Mouse (Mus musculus) ovary, postnatal 14 days (tissue): Measurements from ENCODE around the gene Map3k4.

Source experiments
- DNase-seq: peaks from one replicate; pipeline ENCODE4 v3.0.0; 2022; ENCODE audit warnings: low spot score

Map3k4 gene

GRCm38 (mm10) chr17:12318663-12319201 is at the start of gene Map3k4:
Gene Map3k4, minus strand, starts transcription at chr17:12318796.
- peak; percentile 93 for DNase-seq

GRCm38 (mm10) chr17:12367373-12367930 is 48.9 kb upstream of the Map3k4 start:
- DNase-seq: peak; percentile 61

DNA sequence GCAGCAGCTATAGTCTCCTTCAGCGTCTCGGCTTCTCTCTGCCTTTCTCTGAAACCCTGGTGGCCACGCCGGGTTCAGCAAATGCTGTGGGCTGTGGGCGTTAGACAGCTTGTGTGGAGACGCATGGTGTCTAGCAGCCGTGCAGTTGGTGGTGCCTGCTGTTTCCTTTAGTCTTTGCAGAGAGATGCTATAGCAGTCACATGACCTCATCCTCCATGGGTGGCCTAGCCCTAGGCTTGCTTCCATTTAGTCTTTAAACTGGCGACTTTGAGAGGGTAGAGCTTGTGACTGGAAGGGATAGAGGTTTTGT is 45.8 kb upstream of the Map3k4 start:
- DNase-seq: no peak

- DNase-seq: no peak
These were observed 45.2 kb upstream of the Map3k4 start for GRCm38 (mm10) chr17:12363601-12364425.

DNA sequence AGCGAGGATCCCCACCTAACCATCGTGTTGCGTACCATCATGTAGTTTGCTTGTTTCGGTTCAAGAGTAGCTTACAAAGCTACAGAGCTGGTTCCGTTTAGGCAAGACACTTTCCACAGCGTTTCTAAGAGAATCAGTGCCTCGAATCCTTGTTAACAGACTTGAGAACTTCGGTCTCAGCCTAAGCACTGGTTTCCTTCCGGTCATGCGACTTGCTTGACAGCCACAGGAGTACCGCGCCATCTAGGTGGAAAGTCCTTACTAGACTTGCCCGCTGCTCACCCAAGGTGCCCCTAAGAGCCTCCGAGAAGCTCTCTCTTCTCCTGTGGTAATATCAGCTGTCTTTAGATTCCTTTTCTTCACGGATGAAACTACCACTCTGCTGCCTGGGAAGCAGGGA is 41.3 kb upstream of the Map3k4 start:
- DNase-seq: no peak

DNA sequence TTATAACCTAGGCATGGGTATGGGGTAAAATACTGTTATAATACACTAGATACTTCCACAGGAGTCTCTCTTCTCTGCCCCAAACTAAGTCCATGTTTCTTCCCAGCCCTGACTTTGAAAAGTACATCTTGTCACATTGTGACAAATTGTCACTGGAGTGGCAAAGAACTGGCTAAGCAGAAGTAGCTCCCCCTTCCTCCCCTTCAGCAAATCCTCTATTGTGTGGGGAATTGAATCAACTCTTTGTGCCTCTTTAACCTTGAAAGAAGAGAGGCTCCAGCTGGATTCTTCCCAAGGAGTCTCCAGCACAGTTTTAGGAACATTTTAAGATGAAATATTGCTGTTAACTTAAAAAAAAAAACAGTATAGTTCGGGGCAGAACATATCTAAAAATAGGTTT is 34.2 kb upstream of the Map3k4 start:
- no peak for DNase-seq

DNA sequence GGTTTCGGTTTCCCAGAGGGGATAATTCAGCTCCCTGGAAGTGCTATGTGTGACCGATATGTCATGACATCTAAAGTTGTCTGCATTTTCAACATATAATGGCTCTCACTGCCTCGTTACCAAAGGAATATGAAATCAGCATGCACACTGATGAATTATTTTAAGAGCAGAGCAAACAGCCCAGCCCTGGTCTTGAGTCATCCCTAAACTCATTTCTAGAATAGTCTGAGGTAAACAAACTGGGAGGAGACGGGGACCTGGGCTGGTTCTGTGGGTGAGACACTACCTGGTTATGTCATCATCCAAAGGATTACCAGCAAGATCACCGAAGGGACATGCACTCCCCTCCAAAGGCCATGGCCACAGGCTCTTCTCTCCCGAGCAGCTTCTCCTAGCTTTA is 33.0 kb upstream of the Map3k4 start:
- DNase-seq: no peak

DNA sequence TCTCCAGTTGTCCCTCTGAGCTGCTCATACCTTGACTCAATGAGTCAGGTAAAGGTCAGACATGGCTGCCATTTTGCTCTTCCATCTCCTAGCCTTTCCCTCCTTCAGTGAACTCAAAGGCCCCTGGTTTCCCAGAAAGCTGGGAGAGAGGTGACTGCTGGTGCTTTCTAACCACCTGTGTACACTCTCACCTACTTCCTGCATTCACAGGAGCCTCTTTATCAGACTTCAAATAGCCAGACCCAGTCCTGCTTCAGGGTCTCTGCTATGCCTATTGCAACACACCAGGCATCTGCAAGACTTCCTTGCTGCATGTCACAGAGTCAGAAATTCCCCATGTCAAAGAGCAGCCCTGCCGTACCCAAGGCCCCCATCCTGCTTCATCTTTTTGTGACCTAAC is 28.9 kb upstream of the Map3k4 start:
- DNase-seq: no peak

DNA sequence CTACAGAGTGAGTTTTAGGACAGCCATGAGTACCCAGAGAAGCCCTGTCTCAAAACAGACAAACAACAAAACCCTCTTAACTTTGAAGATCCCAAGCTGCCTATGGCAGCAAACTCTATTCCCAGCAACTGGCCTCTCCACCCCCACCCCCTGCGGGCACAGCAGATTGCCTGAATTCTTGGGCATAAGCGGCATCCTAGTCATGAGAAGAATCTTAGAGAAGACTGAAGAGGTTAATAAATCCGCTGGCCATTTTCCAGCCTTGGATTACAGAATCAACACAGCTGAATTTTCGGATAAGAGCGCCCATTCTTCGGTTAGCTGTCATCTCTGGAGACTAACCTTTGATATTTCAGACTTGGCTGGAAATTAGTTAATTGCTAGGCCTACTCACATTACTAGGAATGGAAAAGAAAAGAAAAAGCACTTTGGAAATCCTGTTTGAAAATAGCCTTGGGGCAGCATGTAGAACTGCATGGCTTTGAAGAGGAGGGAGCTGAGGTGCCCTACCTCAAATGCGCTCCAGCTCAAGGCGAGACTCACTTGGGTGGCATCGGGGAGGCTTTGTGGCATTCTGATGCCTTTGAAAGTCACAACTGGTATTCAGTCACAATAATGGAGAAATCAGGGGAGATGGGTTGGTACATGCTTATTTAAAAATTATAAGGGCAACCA is 25.2 kb upstream of the Map3k4 start:
- DNase-seq: no peak

DNA sequence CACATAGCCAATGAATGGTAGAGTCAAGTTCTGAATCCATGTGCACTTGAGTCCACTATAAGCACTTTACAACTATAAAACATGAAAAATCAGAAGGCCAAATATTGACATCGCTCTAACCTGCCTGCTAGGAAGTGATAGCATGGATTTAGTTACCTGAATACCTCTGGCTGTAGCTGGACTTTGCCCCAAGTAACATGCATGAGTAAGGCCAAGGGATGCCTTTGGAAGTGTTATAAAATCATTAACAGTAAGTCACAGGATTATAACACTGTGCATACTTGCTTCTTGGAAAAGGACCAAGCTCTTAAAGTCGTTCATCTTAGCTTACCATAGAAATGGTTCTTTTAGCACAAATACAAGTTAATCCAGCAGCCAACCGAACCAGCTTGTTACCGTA is 18.6 kb upstream of the Map3k4 start:
- DNase-seq: no peak

DNA sequence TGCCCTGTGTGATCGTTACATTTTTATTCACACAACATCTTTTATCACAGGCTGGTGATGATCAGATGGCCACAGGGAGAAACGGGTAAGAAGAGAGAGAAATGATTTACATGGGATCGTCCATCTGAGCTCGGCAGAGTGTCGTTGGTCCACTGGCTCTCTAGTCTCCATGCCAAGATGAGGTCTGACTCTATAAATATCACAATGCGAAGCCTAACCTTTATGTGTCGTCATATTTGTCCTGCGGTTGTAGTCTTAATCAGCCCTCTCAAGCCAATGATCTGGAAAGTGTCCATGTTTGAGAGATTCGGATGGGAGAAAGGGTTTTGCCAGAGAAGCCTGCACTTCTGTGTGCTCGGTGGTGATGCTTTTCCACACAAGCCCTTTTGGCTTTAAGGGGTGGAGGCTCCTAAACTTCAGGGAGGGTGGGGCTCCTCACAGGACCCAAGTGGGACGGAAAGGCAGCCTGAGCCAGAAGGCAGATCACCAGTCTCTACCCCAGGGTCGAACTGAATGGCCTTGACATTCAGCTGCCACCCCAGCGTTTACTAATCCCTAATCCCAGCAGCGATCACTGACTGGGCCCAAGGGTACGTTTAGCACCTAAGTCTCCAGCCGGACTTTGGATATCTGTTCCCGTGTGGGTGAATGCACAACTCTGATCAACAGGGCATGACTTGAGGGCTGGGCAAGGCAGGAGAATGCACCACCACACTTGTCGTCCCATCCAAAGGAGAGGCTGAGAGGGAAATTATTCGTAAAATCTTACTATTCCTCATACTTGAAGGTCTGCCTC is 17.7 kb upstream of the Map3k4 start:
- no peak for DNase-seq

DNA sequence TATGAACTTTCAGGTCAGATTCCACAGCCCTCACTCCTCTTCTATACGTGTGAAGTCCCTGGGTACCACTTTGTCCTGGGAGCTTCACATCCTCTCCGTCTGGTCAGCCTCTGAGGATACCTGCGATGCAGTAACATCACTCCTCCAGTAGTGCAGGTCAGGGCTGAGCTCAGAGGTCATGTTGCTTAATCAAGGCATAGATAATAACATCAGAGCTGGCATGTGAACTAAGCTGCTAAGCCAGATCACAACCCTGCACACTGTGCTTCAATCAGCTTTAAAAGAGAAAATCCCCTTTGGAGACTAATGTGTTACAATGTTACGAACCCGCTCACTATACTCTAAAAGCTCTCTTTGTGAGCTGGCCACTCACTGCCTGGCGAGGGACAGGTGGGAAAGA is 16.5 kb upstream of the Map3k4 start:
- DNase-seq: no peak

GRCm38 (mm10) chr17:12327847-12328518 is 9.4 kb upstream of the Map3k4 start:
- DNase-seq: peak; percentile 60

DNA sequence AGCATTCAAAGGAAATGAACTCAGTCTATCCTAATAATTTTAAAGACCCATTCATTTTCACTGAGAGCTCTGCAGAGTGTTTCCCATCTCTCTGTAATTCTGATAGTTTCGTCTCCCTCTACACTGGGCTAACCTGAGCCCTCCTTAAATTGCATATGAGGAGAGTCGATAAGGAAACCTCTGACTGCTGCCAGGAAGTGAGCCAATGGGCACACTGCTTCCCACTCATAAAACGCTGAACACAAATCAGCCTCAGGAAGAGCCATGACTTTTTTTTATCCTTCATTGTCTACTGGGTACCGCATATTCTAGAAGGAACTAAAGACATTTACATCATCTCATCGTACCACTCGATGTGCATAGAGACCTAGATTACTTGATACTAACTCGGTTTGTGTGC is 1.2 kb upstream of the Map3k4 start:
- DNase-seq: no peak

- DNase-seq: no peak
These were observed 493 bp downstream of the Map3k4 start for GRCm38 (mm10) chr17:12317954-12318651.

- no peak for DNase-seq
These were observed 1.0 kb downstream of the Map3k4 start for GRCm38 (mm10) chr17:12317607-12317953.

DNA sequence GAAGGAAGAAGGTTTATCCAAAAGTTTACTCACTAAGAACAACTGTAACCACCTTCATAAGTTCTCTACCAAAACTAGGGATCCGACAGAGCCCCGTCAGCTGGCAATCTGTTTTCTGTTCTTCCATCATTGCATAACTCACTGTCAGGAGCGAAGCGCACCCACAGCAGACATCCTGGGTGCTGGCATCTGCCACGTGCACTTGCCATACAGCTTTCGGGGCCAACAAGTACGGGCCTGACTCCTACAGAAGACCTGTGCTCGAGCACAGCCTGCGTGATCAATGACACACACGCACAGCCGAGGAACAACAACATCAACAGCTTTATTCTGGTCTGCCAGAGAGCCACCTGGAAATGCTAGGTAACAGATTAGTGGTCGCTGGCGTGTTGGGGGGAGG is 2.3 kb downstream of the Map3k4 start:
- DNase-seq: no peak

DNA sequence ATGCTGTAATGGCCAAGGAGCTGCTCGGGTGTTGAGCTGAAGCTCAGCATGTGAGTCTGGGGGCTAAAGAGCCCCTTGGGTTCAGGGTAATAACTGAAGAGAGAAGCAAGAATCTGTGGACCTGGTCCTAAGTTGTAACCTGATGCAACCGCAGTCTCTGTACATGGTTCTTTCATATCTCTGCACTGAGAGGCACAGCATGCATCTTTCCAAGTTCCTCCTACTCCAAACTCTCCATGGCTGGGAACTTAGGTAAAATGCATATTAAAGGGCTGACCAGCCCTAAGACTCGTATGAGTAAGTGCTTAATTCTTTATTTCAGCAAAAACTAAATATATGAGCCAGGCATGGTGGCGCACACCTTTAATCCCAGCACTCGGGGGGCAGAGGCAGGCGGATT is 6.3 kb downstream of the Map3k4 start:
- DNase-seq: no peak

DNA sequence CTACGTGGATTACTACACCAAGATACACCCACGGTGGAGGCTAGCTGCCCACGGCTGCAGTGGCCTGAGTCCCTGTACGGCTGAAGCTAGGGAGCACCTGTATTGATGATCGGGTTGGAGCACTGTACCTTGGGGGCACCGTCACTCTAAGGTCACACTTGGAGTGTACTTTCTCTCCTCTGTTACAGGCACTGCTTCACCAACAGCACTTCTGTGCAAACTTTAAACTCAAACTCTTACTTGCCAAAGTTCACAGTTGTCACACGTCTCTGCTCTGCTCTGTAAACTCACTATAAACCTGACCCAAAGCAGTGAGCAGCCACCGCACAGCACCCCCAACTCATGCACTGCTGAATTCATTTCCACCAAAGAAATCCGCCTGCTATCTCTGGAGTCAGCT is 9.1 kb downstream of the Map3k4 start:
- no peak for DNase-seq

- DNase-seq: no peak
These were observed 9.5 kb downstream of the Map3k4 start for GRCm38 (mm10) chr17:12309059-12309458.
